Mouse (Mus musculus): Measurements from ENCODE around the gene Cops3. TPM values are rescaled to one million over a fixed set of nuclear protein-coding genes. Genes with fewer than 3 reads are reported as not detected.
A peak's percentile ranks its signal among the peaks of the same experiment; 100 is the strongest.

The Cops3 gene
- polyA plus RNA-seq, 1 experiment: 75.3 TPM

DNA sequence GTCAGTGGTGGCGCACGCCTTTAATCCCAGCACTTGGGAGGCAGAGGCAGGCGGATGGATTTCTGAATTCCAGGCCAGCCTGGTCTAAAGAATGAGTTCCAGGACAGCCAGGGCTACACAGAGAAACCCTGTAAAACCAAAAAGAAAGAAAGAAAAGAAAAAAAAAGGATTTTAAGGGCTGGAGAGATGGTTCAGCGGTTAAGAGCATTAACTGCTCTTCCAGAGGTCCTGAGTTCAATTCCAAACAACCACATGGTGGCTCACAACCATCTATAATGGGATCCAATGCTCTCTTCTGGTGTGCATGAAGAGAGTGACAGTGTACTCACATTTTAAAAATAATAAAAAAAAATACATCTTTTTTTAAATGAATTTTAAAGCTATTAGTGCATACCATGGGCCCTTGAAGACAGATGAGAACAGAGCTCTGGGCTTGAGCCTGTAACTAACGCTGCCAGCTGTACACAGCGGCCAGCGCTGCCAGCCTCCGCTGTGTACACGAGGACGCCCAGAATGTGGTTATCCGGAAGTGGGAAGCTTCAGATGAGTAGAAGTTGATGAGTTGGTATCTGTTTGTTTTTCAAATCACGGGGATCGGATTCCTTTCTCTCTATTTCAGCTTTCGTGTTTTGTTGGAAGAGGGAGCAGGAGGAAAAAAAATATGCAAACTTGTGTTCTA is 29.0 kb downstream of the Cops3 start:
- TF ChIP-seq POLR2A (IDR thresholded peaks at IDR 0.05; ENCODE audit: borderline replicate concordance, extremely low read depth, insufficient read depth, insufficient read length, poor library complexity, severe bottlenecking) (no peak), CTCF (IDR thresholded peaks at IDR 0.05; ENCODE audit: borderline replicate concordance, extremely low read depth, insufficient read depth, insufficient read length) (no peak)
- no peak for DNase-seq (ENCODE audit: low read depth)

DNA sequence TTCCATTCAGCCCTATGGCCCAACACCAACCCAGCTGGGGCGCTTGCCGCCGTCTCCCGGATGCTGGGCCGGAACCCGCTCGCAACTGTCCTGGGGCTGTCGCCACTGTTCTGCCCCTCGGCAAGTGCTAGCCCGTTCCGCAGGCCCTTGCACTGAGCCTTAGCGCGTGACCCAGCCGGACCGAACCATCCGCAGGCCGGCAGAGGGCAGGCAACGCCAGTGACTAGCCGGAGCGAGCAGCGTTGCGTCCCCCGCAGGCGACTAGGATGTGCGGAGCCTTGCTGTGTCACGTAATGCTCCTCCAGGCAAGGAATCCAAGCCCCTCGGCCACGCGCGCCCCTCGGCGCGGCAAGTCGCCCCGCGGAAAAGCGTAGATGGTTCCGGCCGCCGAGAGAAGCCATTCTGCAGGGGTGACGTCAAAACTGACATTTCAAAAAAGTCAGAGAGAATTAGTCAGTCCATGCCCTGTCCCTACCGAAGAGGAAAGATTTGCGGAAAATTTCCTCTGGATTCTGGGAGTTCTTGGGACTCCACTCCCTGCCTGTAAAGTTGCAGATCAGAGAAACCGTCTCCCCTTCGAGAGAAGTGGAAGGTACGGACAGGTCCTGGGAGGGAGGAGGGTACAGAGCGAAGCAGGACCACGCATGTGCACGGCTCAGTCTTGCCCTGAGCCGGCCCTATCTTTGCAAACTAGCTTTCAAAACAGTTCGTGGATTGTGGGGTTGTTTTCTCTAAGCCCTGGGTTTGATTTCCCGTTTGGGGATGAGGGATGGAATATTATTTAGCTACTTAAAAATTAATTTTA is 29.8 kb downstream of the Cops3 start, which contains the start of gene Flcn:
TSS of gene Flcn (minus strand) at position 347 of the 805 bp plus-strand sequence.
- DNase-seq (ENCODE audit: low read depth): peak; percentile 96
- peak; percentile 66; the same call in 1 of the 2 replicates for TF ChIP-seq POLR2A (IDR thresholded peaks at IDR 0.05; ENCODE audit: borderline replicate concordance, extremely low read depth, insufficient read depth, insufficient read length, poor library complexity, severe bottlenecking)
- TF ChIP-seq CTCF (IDR thresholded peaks at IDR 0.05; ENCODE audit: borderline replicate concordance, extremely low read depth, insufficient read depth, insufficient read length): no peak

- no peak for TF ChIP-seq CTCF (IDR thresholded peaks at IDR 0.05; ENCODE audit: borderline replicate concordance, extremely low read depth, insufficient read depth, insufficient read length)
- TF ChIP-seq POLR2A (IDR thresholded peaks at IDR 0.05; ENCODE audit: borderline replicate concordance, extremely low read depth, insufficient read depth, insufficient read length, poor library complexity, severe bottlenecking): no peak
Measured at GRCm38 (mm10) chr11:59809071-59809669, 30.5 kb downstream of the Cops3 start.

GRCm38 (mm10) chr11:59808170-59808960 is 31.3 kb downstream of the Cops3 start:
- no peak for TF ChIP-seq POLR2A (IDR thresholded peaks at IDR 0.05; ENCODE audit: borderline replicate concordance, extremely low read depth, insufficient read depth, insufficient read length, poor library complexity, severe bottlenecking)
- peak; percentile 8; the same call in 1 of the 2 replicates for TF ChIP-seq CTCF (IDR thresholded peaks at IDR 0.05; ENCODE audit: borderline replicate concordance, extremely low read depth, insufficient read depth, insufficient read length)
- peak; percentile 19 for DNase-seq (ENCODE audit: low read depth)

More at GRCm38 (mm10) chr11:59809071-59809669, 30.5 kb downstream of the Cops3 start:
- peak; percentile 32 for DNase-seq (ENCODE audit: low read depth)

DNA sequence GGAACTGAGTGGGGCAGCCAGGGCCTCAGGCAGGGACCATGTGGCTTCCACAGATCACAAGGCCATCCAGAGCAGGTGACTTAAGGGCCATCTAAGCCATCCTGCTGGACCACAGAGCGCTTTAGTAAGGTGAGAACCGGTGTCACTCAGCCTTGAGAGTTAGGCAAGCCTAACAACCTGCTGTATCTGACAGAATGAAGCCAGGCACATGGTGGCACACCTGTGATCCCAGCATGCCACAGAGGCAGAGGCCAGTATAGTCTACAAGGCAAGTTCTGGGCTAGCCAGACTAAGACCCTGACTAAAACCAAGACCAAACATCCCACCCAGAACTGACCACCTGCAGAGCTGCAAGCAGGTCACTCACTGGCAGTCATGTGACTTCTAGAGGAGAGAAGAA is 34.0 kb downstream of the Cops3 start:
- TF ChIP-seq CTCF (IDR thresholded peaks at IDR 0.05; ENCODE audit: borderline replicate concordance, extremely low read depth, insufficient read depth, insufficient read length) (no peak), POLR2A (IDR thresholded peaks at IDR 0.05; ENCODE audit: borderline replicate concordance, extremely low read depth, insufficient read depth, insufficient read length, poor library complexity, severe bottlenecking) (no peak)
- no peak for DNase-seq (ENCODE audit: low read depth)

DNA sequence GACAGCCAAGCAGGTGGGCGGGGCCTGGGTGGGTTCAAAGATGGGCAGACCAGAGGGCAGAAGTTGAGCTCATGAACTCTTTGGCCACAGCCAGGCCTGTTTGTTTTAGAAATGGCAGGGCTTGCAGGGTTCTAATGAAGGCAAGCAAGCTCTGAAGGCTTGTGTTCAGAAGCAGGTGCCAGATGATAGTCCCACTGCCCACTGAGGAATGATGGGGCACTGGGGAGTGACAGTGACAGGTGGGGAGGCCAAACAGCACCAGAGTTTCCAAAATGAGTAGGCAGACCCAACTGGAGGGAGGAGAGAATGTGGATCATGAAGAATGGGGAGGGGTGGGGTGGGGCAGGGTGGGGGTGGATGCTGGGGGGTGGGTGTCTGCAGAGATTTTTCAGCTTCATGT is 34.4 kb downstream of the Cops3 start:
- DNase-seq (ENCODE audit: low read depth): no peak
- TF ChIP-seq CTCF (IDR thresholded peaks at IDR 0.05; ENCODE audit: borderline replicate concordance, extremely low read depth, insufficient read depth, insufficient read length) (no peak), POLR2A (IDR thresholded peaks at IDR 0.05; ENCODE audit: borderline replicate concordance, extremely low read depth, insufficient read depth, insufficient read length, poor library complexity, severe bottlenecking) (no peak)

DNA sequence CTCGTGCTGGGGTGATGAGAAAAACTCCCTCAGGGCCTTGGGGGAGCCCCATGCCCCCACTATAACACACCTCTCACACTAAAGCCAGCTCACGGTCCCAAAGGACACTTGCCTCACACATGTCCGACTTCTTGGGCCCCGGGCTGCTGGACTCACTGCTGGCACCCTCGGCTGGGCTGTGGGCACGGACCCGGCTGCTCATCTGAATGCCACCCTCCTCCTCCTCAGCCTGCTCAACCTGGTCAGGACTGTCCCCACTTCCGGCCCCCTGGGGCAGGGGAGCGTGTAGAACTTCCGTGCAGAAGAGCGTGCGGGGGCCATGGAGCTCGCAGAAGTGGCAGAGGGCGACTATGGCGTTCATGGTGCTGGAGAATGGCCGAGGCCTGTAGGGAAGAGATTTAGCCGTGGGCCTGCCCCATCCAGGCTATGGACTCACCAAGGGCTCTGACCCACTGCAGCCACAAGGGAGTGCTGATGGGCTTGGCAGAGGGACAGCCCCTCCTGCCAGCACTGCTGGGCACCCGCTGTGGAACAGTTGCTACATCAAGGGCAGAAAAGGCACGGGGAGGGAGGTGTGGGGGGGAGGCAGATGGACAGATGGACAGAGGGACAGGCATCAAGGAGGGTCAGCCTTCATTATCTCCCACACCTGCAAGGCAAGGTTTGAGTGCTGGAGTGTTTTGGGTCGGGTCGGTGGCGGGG is 35.1 kb downstream of the Cops3 start:
- no peak for TF ChIP-seq CTCF (IDR thresholded peaks at IDR 0.05; ENCODE audit: borderline replicate concordance, extremely low read depth, insufficient read depth, insufficient read length)
- TF ChIP-seq POLR2A (IDR thresholded peaks at IDR 0.05; ENCODE audit: borderline replicate concordance, extremely low read depth, insufficient read depth, insufficient read length, poor library complexity, severe bottlenecking): no peak
- DNase-seq (ENCODE audit: low read depth): no peak

GRCm38 (mm10) chr11:59803516-59803915 is 36.1 kb downstream of the Cops3 start:
- DNase-seq (ENCODE audit: low read depth): no peak
- TF ChIP-seq POLR2A (IDR thresholded peaks at IDR 0.05; ENCODE audit: borderline replicate concordance, extremely low read depth, insufficient read depth, insufficient read length, poor library complexity, severe bottlenecking) (no peak), CTCF (IDR thresholded peaks at IDR 0.05; ENCODE audit: borderline replicate concordance, extremely low read depth, insufficient read depth, insufficient read length) (no peak)

GRCm38 (mm10) chr11:59801881-59802280 is 37.8 kb downstream of the Cops3 start:
- TF ChIP-seq POLR2A (IDR thresholded peaks at IDR 0.05; ENCODE audit: borderline replicate concordance, extremely low read depth, insufficient read depth, insufficient read length, poor library complexity, severe bottlenecking) (no peak), CTCF (IDR thresholded peaks at IDR 0.05; ENCODE audit: borderline replicate concordance, extremely low read depth, insufficient read depth, insufficient read length) (no peak)
- no peak for DNase-seq (ENCODE audit: low read depth)

GRCm38 (mm10) chr11:59800412-59800811 is 39.2 kb downstream of the Cops3 start:
- no peak for DNase-seq (ENCODE audit: low read depth)
- TF ChIP-seq CTCF (IDR thresholded peaks at IDR 0.05; ENCODE audit: borderline replicate concordance, extremely low read depth, insufficient read depth, insufficient read length): no peak
- TF ChIP-seq POLR2A (IDR thresholded peaks at IDR 0.05; ENCODE audit: borderline replicate concordance, extremely low read depth, insufficient read depth, insufficient read length, poor library complexity, severe bottlenecking): no peak
